In genomic region chr8:13506849-13507248, GRCm38 (mm10) we compare ENCODE assay signal across 9 mouse cellular contexts. TPM values are rescaled to one million over a fixed set of nuclear protein-coding genes. Genes with fewer than 3 reads are reported as not detected.
DNase-seq lines count a peak whose midpoint lies in the region; ATAC-seq and TF ChIP-seq lines count a peak whose summit lies in the region.
"Had no signal": no experiment of that assay in that cellular context is flagged by ENCODE, and none has a peak within 500 bp of the region (broad histone marks: within the 10 kb centered on the region; RNA-seq: fewer than 3 reads in every experiment).

No protein-coding gene starts in this region.

- WGBS in heart, postnatal 0 days, result 19% methylated on average over 4 of the region's 4 CpGs
- WGBS in lung, adult 2 months, result 15% methylated on average over 4 of the region's 4 CpGs
- 45% methylated on average over 4 of the region's 4 CpGs for WGBS in forebrain, embryonic 15.5 days

- ATAC-seq in heart, postnatal 0 days (ENCODE audit: insufficient read depth, low read depth), result peak; percentile 97
- no peak for ATAC-seq in forebrain, embryonic 15.5 days (replicated peaks)

- DNase-seq in MN1 (ENCODE audit: low spot score), result peak; percentile 83
- DNase-seq in adrenal gland, adult 18-20 months (ENCODE audit: low spot score in 2 of 2), result peak; percentile 90 to 97
- peak; percentile 71 for DNase-seq in heart, postnatal 0 days (ENCODE audit: low spot score)
- peak; percentile 82 for DNase-seq in lung, adult 2 months
- DNase-seq in testis, postnatal 10 days (ENCODE audit: low spot score), result peak; percentile 92
- DNase-seq in layer of hippocampus, adult 9-11 months, result no peak
- no peak for DNase-seq in left cerebral cortex, postnatal 25 days (ENCODE audit: low spot score in 2 of 2)

- 0 out of 2 replicates have a peak, but pooled peaks have one; percentile 78 for TF ChIP-seq EP300 in heart, postnatal 0 days (IDR thresholded peaks at IDR 0.05; ENCODE audit: low read depth)

- H3K4me3 ChIP-seq in heart, postnatal 0 days (ENCODE audit: low read depth, low read length), result no peak overlapping the region
- H3K4me3 ChIP-seq in lung, adult 2 months (replicated peaks; ENCODE audit: extremely low read depth, low read depth, low read length), result no peak overlapping the region
- no peak overlapping the region for H3K4me3 ChIP-seq in forebrain, embryonic 15.5 days

- TF ChIP-seq POLR2A in lung, adult 2 months (IDR thresholded peaks at IDR 0.05; ENCODE audit: borderline replicate concordance, extremely low read depth, low read depth, low read length), result no peak

- H3K9ac ChIP-seq in heart, postnatal 0 days (replicated peaks; ENCODE audit: low read depth, low read length), result no peak overlapping the region
- H3K9ac ChIP-seq in forebrain, embryonic 15.5 days (replicated peaks), result no peak overlapping the region

- TF ChIP-seq CTCF in heart, postnatal 0 days (IDR thresholded peaks at IDR 0.05; ENCODE audit: low read depth), result no peak
- no peak for TF ChIP-seq CTCF in lung, adult 2 months (IDR thresholded peaks at IDR 0.05; ENCODE audit: insufficient read depth, low read length)

- no peak overlapping the region for H3K4me2 ChIP-seq in heart, postnatal 0 days (ENCODE audit: low read depth, low read length)
- no peak overlapping the region for H3K4me2 ChIP-seq in forebrain, embryonic 15.5 days (replicated peaks)

- H3K27ac ChIP-seq in heart, postnatal 0 days (ENCODE audit: low read depth), result 0 out of 2 replicates have a peak overlapping the region, but pooled peaks have one; percentile 22
- no peak overlapping the region for H3K27ac ChIP-seq in forebrain, embryonic 15.5 days (replicated peaks)

- H3K36me3 ChIP-seq in heart, postnatal 0 days (replicated peaks; ENCODE audit: control insufficient read depth, insufficient read depth, low read length), result no peaks in the 10 kb centered on the region
- H3K36me3 ChIP-seq in forebrain, embryonic 15.5 days, result no peaks in the 10 kb centered on the region

- peaks cover 13% of the 10 kb centered on the region for H3K4me1 ChIP-seq in heart, postnatal 0 days (ENCODE audit: control insufficient read depth, insufficient read depth)
- H3K4me1 ChIP-seq in lung, adult 2 months (ENCODE audit: control insufficient read depth, insufficient read depth, low read length), result peaks cover 8% of the 10 kb centered on the region
- no peaks in the 10 kb centered on the region for H3K4me1 ChIP-seq in forebrain, embryonic 15.5 days

- H3K9me3 ChIP-seq in heart, postnatal 0 days (replicated peaks; ENCODE audit: control insufficient read depth, low read length), result no peaks in the 10 kb centered on the region
- H3K9me3 ChIP-seq in forebrain, embryonic 15.5 days, result no peaks in the 10 kb centered on the region

- intact Hi-C loops in left cerebral cortex, postnatal 25 days (cut with DNase I), result no loop called here

- H3K27me3 ChIP-seq in heart, postnatal 0 days (ENCODE audit: control insufficient read depth, insufficient read depth, low read length), result no peaks in the 10 kb centered on the region
- no peaks in the 10 kb centered on the region for H3K27me3 ChIP-seq in forebrain, embryonic 15.5 days

RNA-seq across cellular contexts. Expression of gene Gas6, which starts 12.6 kb away (rescaled TPM):
- 100 to 1,000 TPM; 100 to 394 TPM for total RNA-seq in adrenal gland, adult 18-20 months (2021)
- 275 and 304 TPM in 2 replicates for total RNA-seq in heart, postnatal 0 days (2014; rRNA removed; ENCODE audit: low replicate concordance)
- 175 and 179 TPM in 2 replicates for polyA plus RNA-seq in heart, postnatal 0 days (2015; fragmentation: Nextera tagmentation; extraction: Ambion mirVana)
- 245 and 264 TPM in 2 replicates for polyA plus RNA-seq in lung, adult 2 months (2012; rRNA removed)
- polyA plus RNA-seq in forebrain, embryonic 15.5 days (2015; fragmentation: Nextera tagmentation; extraction: Ambion mirVana), result 21.1 and 23.3 TPM in 2 replicates
- 10 to 100 TPM; 97.5 to 98.9 TPM for total RNA-seq in left cerebral cortex, postnatal 25 days (2021)

RNA-seq across cellular contexts. Expression of gene 1700029H14Rik, which starts 55.4 kb away (rescaled TPM):
- not detected for total RNA-seq in adrenal gland, adult 18-20 months (2021)
- not detected in 2 replicates for total RNA-seq in heart, postnatal 0 days (2014; rRNA removed; ENCODE audit: low replicate concordance)
- not detected in 2 replicates for polyA plus RNA-seq in heart, postnatal 0 days (2015; fragmentation: Nextera tagmentation; extraction: Ambion mirVana)
- polyA plus RNA-seq in lung, adult 2 months (2012; rRNA removed), result 0.11 and 0.69 TPM in 2 replicates
- polyA plus RNA-seq in forebrain, embryonic 15.5 days (2015; fragmentation: Nextera tagmentation; extraction: Ambion mirVana), result not detected in 2 replicates
- not detected for total RNA-seq in left cerebral cortex, postnatal 25 days (2021)
- polyA plus RNA-seq: neural tube, embryonic 14.5 days had no signal

Comparison
In these comparisons a context has a peak if more than half of its experiments do, and no peak if none do; other contexts are left out.
1. DNase-seq: peak in MN1 (single experiment), adrenal gland, adult 18-20 months (2 of 2), heart, postnatal 0 days (single experiment), lung, adult 2 months (single experiment) and testis, postnatal 10 days (single experiment); none in layer of hippocampus, adult 9-11 months (single experiment) and left cerebral cortex, postnatal 25 days (0 of 2).